ENCODE assay signal across 9 mouse cellular contexts in the genomic region with DNA sequence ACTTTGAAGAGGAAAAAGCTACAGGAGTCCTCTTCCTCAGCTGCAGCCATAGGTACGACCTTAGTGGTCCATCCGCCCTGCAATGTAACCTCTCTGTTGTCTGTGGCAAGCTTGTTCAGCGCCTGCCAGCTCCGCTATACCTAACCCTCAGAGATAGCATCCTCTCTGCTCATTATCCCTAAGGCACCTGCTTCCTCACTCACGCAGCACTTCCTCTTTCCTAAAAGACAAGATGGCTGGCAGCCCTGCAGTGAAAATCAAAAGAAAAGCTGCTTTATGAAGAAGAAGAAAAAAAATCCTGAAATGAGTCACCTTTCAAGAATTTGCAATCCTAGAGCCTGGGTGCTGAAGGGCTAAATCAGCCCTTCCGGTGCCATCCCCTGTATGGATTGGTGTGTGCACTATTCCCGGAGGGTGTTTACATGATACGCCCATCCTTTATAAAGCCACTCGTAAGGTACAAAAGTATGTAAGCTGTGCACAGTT. TPM values are rescaled to one million over a fixed set of nuclear protein-coding genes. Genes with fewer than 3 reads are reported as not detected.
DNase-seq lines count a peak whose midpoint lies in the region; ATAC-seq and TF ChIP-seq lines count a peak whose summit lies in the region.
"Had no signal": no experiment of that assay in that cellular context is flagged by ENCODE, and none has a peak within 500 bp of the region (broad histone marks: within the 10 kb centered on the region; RNA-seq: fewer than 3 reads in every experiment).

No protein-coding gene starts in this region.

- H3K79me3 ChIP-seq in C2C12 (ENCODE audit: low read depth), result peaks cover 2% of the 10 kb centered on the region

- peak overlapping the region; percentile 74 for H3K4me2 ChIP-seq in forebrain, embryonic 12.5 days
- peak overlapping the region; percentile 67 for H3K4me2 ChIP-seq in midbrain, embryonic 13.5 days (replicated peaks)

- no peak overlapping the region for H3ac ChIP-seq in C2C12 (ENCODE audit: control insufficient read depth, insufficient read length, low read depth)

- no peaks in the 10 kb centered on the region for H3K36me3 ChIP-seq in C2C12 (ENCODE audit: control insufficient read depth, insufficient read depth)
- H3K36me3 ChIP-seq in ES-E14 (ENCODE audit: control insufficient read depth, insufficient read depth, low read length, poor library complexity, severe bottlenecking), result no peaks in the 10 kb centered on the region
- no peaks in the 10 kb centered on the region for H3K36me3 ChIP-seq in forebrain, embryonic 12.5 days (replicated peaks)
- no peaks in the 10 kb centered on the region for H3K36me3 ChIP-seq in midbrain, embryonic 13.5 days

- peaks cover 7% of the 10 kb centered on the region for H3K79me2 ChIP-seq in C2C12 (ENCODE audit: control insufficient read depth, insufficient read depth)

- H3K4me1 ChIP-seq in ES-E14 (ENCODE audit: control insufficient read depth in 2 of 2, insufficient read depth in 2 of 2, low read length in 2 of 2, poor library complexity in 1 of 2), result 0 out of 4 replicates have a peak, but pooled peaks cover 0 to 4% of the 10 kb centered on the region in 2 experiments
- H3K4me1 ChIP-seq in forebrain, embryonic 12.5 days, result peaks cover 59% of the 10 kb centered on the region
- H3K4me1 ChIP-seq in midbrain, embryonic 13.5 days (replicated peaks), result peaks cover 77% of the 10 kb centered on the region

- no peak for DNase-seq in ES-E14 (ENCODE audit: low read depth, low spot score)
- DNase-seq in thymus, postnatal 10 days (ENCODE audit: low spot score in 2 of 2), result no peak
- DNase-seq in layer of hippocampus, postnatal 10 days (ENCODE audit: low spot score in 2 of 2), result no peak
- no peak for DNase-seq in thymus, postnatal 4 days
- DNase-seq: thymus, postnatal 25 days had no signal

- WGBS in forebrain, embryonic 12.5 days, result 43% methylated on average over 9 of the region's 9 CpGs
- 35% methylated on average over 9 of the region's 9 CpGs for WGBS in midbrain, embryonic 13.5 days

- in situ Hi-C loops in ES-E14 (cut with MboI; ENCODE audit: low sequenced_read_pairs in 2 of 2, unreplicated experiment in 2 of 2), result no loop called here

- no peak overlapping the region for H3K9ac ChIP-seq in ES-E14 (ENCODE audit: insufficient read depth, low read depth, low read length, poor library complexity, severe bottlenecking)
- H3K9ac ChIP-seq in forebrain, embryonic 12.5 days, result peak overlapping the region; percentile 88
- peak overlapping the region; percentile 84 for H3K9ac ChIP-seq in midbrain, embryonic 13.5 days (replicated peaks)

- H3K4me3 ChIP-seq in C2C12 (ENCODE audit: insufficient read depth, poor library complexity, severe bottlenecking) (no peak overlapping the region), ES-E14 (ENCODE audit: insufficient read depth in 1 of 2, low read depth in 1 of 2, low read length in 2 of 2, poor library complexity in 1 of 2, severe bottlenecking in 1 of 2) (no peak overlapping the region)
- peak overlapping the region; percentile 71 for H3K4me3 ChIP-seq in forebrain, embryonic 12.5 days (replicated peaks)
- H3K4me3 ChIP-seq in midbrain, embryonic 13.5 days (replicated peaks), result peak overlapping the region; percentile 61

- no peaks in the 10 kb centered on the region for H3K27me3 ChIP-seq in C2C12 (ENCODE audit: control insufficient read depth, insufficient read depth, insufficient read length)
- no peaks in the 10 kb centered on the region for H3K27me3 ChIP-seq in forebrain, embryonic 12.5 days
- H3K27me3 ChIP-seq in midbrain, embryonic 13.5 days, result no peaks in the 10 kb centered on the region

- TF ChIP-seq CTCF in C2C12 (IDR thresholded peaks at IDR 0.05; ENCODE audit: control insufficient read depth, insufficient read depth, insufficient read length), result no peak

- ATAC-seq in forebrain, embryonic 12.5 days (ENCODE audit: low FRiP score), result no peak
- 0 out of 2 replicates have a peak, but pooled peaks have one; percentile 8 for ATAC-seq in midbrain, embryonic 13.5 days
- ATAC-seq: lung, postnatal 0 days had no signal

- H3K9me3 ChIP-seq in ES-E14 (ENCODE audit: control insufficient read depth, insufficient read depth, low read depth, low read length), result no peaks in the 10 kb centered on the region
- H3K9me3 ChIP-seq in forebrain, embryonic 12.5 days, result no peaks in the 10 kb centered on the region
- H3K9me3 ChIP-seq in midbrain, embryonic 13.5 days, result no peaks in the 10 kb centered on the region

- no peak overlapping the region for H3K27ac ChIP-seq in ES-E14 (ENCODE audit: insufficient read depth, low read depth, low read length, poor library complexity, severe bottlenecking)
- H3K27ac ChIP-seq in forebrain, embryonic 12.5 days, result peak overlapping the region; percentile 95
- H3K27ac ChIP-seq in midbrain, embryonic 13.5 days, result peak overlapping the region; percentile 96

TF ChIP-seq in C2C12, 6 proteins besides CTCF, POLR2A, EP300 and RAD21:
- TF ChIP-seq FOSL1 (IDR thresholded peaks at IDR 0.05; ENCODE audit: insufficient read depth, low read length, poor library complexity, severe bottlenecking) (peak; percentile 22), MYOG (IDR thresholded peaks at IDR 0.05; ENCODE audit: control insufficient read depth, extremely low read depth, insufficient read length) (no peak), CEBPB (IDR thresholded peaks at IDR 0.05; ENCODE audit: low read depth) (no peak)

TF ChIP-seq in ES-E14, 5 proteins besides CTCF, POLR2A, EP300 and RAD21:
- TF ChIP-seq ZNF384 (IDR thresholded peaks at IDR 0.05; ENCODE audit: low read depth, low read length) (0 out of 2 replicates have a peak, but pooled peaks have one; percentile 37), CHD2 (IDR thresholded peaks at IDR 0.05; ENCODE audit: low read depth, low read length) (no peak), MAFK (IDR thresholded peaks at IDR 0.05; ENCODE audit: insufficient read depth, low read depth, low read length) (no peak), HCFC1 (IDR thresholded peaks at IDR 0.05; ENCODE audit: borderline replicate concordance, insufficient read depth, low read length) (no peak), ZC3H11A (IDR thresholded peaks at IDR 0.05; ENCODE audit: borderline replicate concordance, low read depth, low read length) (no peak)

RNA-seq across cellular contexts. Expression of gene Scrn1, which starts 1.7 kb away (rescaled TPM):
- polyA plus RNA-seq in C2C12 (2012; fragmentation: generic; extraction: Trizol), result 40.6 TPM
- 4.9 and 8.9 TPM in 2 replicates for total RNA-seq in ES-E14 (2012; rRNA removed)
- 119 and 157 TPM in 2 replicates for polyA plus RNA-seq in forebrain, embryonic 12.5 days (2016; fragmentation: Nextera tagmentation; extraction: Ambion mirVana)
- 91.2 and 96.6 TPM in 2 replicates for polyA plus RNA-seq in midbrain, embryonic 13.5 days (2015; fragmentation: Nextera tagmentation; extraction: Ambion mirVana)
- total RNA-seq in layer of hippocampus, postnatal 10 days (2021), result 100 to 1,000 TPM; 161 to 164 TPM

RNA-seq across cellular contexts. Expression of gene Plekha8, which starts 30.4 kb away (rescaled TPM):
- 3.9 TPM for polyA plus RNA-seq in C2C12 (2012; fragmentation: generic; extraction: Trizol)
- total RNA-seq in ES-E14 (2012; rRNA removed), result 19.1 and 19.4 TPM in 2 replicates
- polyA plus RNA-seq in forebrain, embryonic 12.5 days (2016; fragmentation: Nextera tagmentation; extraction: Ambion mirVana), result 20.1 and 21.2 TPM in 2 replicates
- polyA plus RNA-seq in midbrain, embryonic 13.5 days (2015; fragmentation: Nextera tagmentation; extraction: Ambion mirVana), result 11.8 and 12.2 TPM in 2 replicates
- 10 to 100 TPM in 1 of 2 experiments, 1 to 10 TPM in 1; 9.5 to 12.3 TPM for total RNA-seq in layer of hippocampus, postnatal 10 days (2021)

RNA-seq across cellular contexts. Expression of gene Fkbp14, which starts 32.6 kb away (rescaled TPM):
- polyA plus RNA-seq in C2C12 (2012; fragmentation: generic; extraction: Trizol), result 5.0 TPM
- 7.5 and 7.6 TPM in 2 replicates for total RNA-seq in ES-E14 (2012; rRNA removed)
- 13.9 and 18.4 TPM in 2 replicates for polyA plus RNA-seq in forebrain, embryonic 12.5 days (2016; fragmentation: Nextera tagmentation; extraction: Ambion mirVana)
- 7.9 and 8.2 TPM in 2 replicates for polyA plus RNA-seq in midbrain, embryonic 13.5 days (2015; fragmentation: Nextera tagmentation; extraction: Ambion mirVana)
- 10 to 100 TPM; 10.9 to 13.1 TPM for total RNA-seq in layer of hippocampus, postnatal 10 days (2021)

Comparison
In these comparisons a context has a peak if more than half of its experiments do, and no peak if none do; other contexts are left out.
1. H3K4me3 ChIP-seq: peak in forebrain, embryonic 12.5 days (single experiment) and midbrain, embryonic 13.5 days (single experiment); none in C2C12 (single experiment) and ES-E14 (0 of 2).